Mouse (Mus musculus) stomach, postnatal 0 days (tissue): Measurements from ENCODE around the gene 4930455H04Rik. TPM values are rescaled to one million over a fixed set of nuclear protein-coding genes. Genes with fewer than 3 reads are reported as not detected.
A peak's percentile ranks its signal among the peaks of the same experiment; 100 is the strongest.

ENCODE experiments used
- ATAC-seq: fragments of 200-750 bp; cut with Nextera tagmentation; 2 replicates; pipeline ENCODE4 v1.8.0; 2017; ENCODE audit not compliant: low FRiP score, low TSS enrichment
- DNase-seq: peaks from one replicate; pipeline ENCODE4 v3.0.0-alpha.2; 2016; ENCODE audit warnings: low spot score
- H3K27ac ChIP-seq: fragments of 300-500 bp; sonication (generic); replicated peaks from 2 replicates; pipeline ENCODE4 v1.5.1; 2014; ENCODE audit warnings: mild to moderate bottlenecking, control low read depth
- H3K27me3 ChIP-seq: fragments of 300-500 bp; sonication (generic); 2 replicates; pipeline ENCODE4 v1.6.1; 2014; ENCODE audit warnings: low read length; ENCODE audit not compliant: control insufficient read depth, insufficient read depth
- H3K36me3 ChIP-seq: fragments of 300-500 bp; sonication (generic); 2 replicates; pipeline ENCODE4 v1.6.1; 2014; ENCODE audit warnings: low read length, mixed read lengths; ENCODE audit not compliant: control insufficient read depth, insufficient read depth
- H3K4me1 ChIP-seq: fragments of 300-500 bp; sonication (generic); replicated peaks from 2 replicates; pipeline ENCODE4 v1.6.1; 2014; ENCODE audit warnings: antibody characterized with exemption; ENCODE audit not compliant: control insufficient read depth, insufficient read depth
- H3K4me2 ChIP-seq: fragments of 300-500 bp; sonication (generic); replicated peaks from 2 replicates; pipeline ENCODE4 v1.6.1; 2014; ENCODE audit warnings: low read depth, mild to moderate bottlenecking, control low read depth, moderate library complexity
- H3K4me3 ChIP-seq: fragments of 300-500 bp; sonication (generic); 2 replicates; pipeline ENCODE4 v1.5.1; 2014; ENCODE audit warnings: low read depth, low read length, control low read depth
- H3K9ac ChIP-seq: fragments of 300-500 bp; sonication (generic); 2 replicates; pipeline ENCODE4 v1.6.1; 2014; ENCODE audit warnings: mild to moderate bottlenecking, low read length, control low read depth, mixed read lengths
- H3K9me3 ChIP-seq: fragments of 300-500 bp; sonication (generic); 2 replicates; pipeline ENCODE4 v1.6.1; 2016; ENCODE audit warnings: low read length; ENCODE audit not compliant: control insufficient read depth
- CTCF ChIP-seq: IDR thresholded peaks from 2 replicates; pipeline ENCODE4 v1.5.1; 2016; ENCODE audit warnings: antibody characterized with exemption, low read depth, mild to moderate bottlenecking, moderate library complexity
- EP300 ChIP-seq: optimal IDR thresholded peaks from 2 replicates; pipeline ENCODE3; 2016; ENCODE audit warnings: antibody characterized with exemption
- WGBS: fragments of 180-500 bp; shearing (Covaris S2); extraction: QIAGEN DNeasy Blood & Tissue Kit; methylation state at CpG from one replicate; pipeline ENCODE4 v1.1.7; 2014; 5-methylcytosine and 5-hydroxymethylcytosine counted together
- polyA plus RNA-seq: library from polyadenylated mRNA; unstranded; fragments of >200 nt; fragmentation: Nextera tagmentation; extraction: Ambion mirVana; gene quantifications from 2 replicates; pipeline ENCODE4 v1.2.1, GENCODE M21; 2015

Gene 4930455H04Rik
- polyA plus RNA-seq, 1 experiment from 2014 or later = 0.07 TPM

DNA sequence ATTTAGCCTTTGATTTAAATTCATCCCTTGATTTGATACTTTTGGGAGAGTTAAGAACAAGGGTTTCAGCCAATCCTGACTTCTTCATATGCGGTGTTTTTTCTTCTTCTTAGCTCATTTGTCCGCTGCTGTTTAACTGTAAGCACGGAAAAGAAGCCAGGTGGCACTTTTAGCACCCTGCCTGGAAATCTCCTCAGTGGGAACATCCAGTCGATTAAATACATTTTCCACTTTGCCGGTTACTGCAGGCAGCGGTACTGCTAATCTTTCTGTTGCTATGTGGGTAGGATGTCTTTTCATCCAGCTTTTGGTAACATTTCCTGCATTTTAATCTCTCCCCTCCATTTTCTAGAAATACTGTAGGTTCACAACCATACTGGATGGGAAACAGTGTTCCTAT, 39.3 kb downstream of the 4930455H04Rik start:
- Histone ChIP-seq H3K4me1 (no peaks in the 10 kb centered on the region), H3K9ac (no peak overlapping the region), H3K27me3 (no peaks in the 10 kb centered on the region), H3K4me3 (no peak overlapping the region), H3K27ac (no peak overlapping the region), H3K4me2 (no peak overlapping the region), H3K36me3 (no peaks in the 10 kb centered on the region), H3K9me3 (no peaks in the 10 kb centered on the region)
- DNase-seq (no peak), ATAC-seq (no peak)
- 69% methylated on average over 6 of the region's 6 CpGs for WGBS
- TF ChIP-seq CTCF (no peak), EP300 (no peak)

DNA sequence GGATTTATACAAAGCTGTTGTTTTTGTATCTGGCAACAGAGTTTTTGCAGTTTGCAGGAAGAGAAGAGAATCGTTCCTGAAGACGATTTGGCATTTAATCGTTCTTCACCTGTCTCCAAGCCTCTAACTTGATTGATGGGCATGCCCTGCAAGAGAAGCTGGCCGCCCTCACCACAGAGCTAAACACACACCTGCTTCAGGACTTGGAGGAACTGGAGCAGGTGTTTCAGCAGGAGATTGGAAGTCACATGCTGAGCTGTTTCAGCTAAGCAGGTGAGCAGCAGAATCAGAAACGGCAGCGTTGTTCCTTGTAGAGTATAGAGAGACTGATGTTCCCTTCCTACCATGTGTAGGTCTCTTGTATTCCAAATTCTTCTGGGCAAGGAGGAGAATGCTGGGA, 42.1 kb downstream of the 4930455H04Rik start:
- Histone ChIP-seq H3K4me2 (no peak overlapping the region), H3K36me3 (no peaks in the 10 kb centered on the region), H3K27me3 (no peaks in the 10 kb centered on the region), H3K9me3 (no peaks in the 10 kb centered on the region), H3K9ac (no peak overlapping the region), H3K4me3 (no peak overlapping the region), H3K4me1 (no peaks in the 10 kb centered on the region), H3K27ac (no peak overlapping the region)
- no peak for ATAC-seq
- WGBS = 36% methylated on average over 6 of the region's 6 CpGs
- DNase-seq = no peak
- no peak for TF ChIP-seq EP300
- no peak for TF ChIP-seq CTCF

DNA sequence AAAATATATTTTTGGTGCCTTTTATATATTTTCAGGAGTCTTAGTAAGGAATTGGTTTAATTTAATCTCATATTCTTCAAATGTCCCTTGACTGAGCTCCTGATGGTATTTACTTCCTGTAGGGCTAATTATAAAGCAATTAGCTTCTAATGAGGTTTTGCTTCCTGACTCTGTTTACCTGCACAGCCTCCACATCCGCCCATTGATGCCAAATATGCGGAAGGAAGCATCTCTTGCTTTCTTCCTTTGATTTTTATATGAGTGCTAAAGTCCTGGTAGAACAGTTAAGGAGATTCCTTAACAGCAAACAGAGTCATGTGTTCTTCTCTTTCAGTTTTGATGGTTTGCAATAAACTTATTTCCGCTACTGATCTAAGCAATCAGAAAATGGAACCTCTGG, 52.3 kb downstream of the 4930455H04Rik start:
- H3K4me2 ChIP-seq = no peak overlapping the region
- no peaks in the 10 kb centered on the region for H3K4me1 ChIP-seq
- 90% methylated on average over 3 of the region's 3 CpGs for WGBS
- no peaks in the 10 kb centered on the region for H3K9me3 ChIP-seq
- H3K27me3 ChIP-seq = no peaks in the 10 kb centered on the region
- no peaks in the 10 kb centered on the region for H3K36me3 ChIP-seq
- H3K9ac ChIP-seq = no peak overlapping the region
- no peak for ATAC-seq
- DNase-seq = no peak
- no peak overlapping the region for H3K4me3 ChIP-seq
- TF ChIP-seq CTCF = no peak
- no peak for TF ChIP-seq EP300
- no peak overlapping the region for H3K27ac ChIP-seq

DNA sequence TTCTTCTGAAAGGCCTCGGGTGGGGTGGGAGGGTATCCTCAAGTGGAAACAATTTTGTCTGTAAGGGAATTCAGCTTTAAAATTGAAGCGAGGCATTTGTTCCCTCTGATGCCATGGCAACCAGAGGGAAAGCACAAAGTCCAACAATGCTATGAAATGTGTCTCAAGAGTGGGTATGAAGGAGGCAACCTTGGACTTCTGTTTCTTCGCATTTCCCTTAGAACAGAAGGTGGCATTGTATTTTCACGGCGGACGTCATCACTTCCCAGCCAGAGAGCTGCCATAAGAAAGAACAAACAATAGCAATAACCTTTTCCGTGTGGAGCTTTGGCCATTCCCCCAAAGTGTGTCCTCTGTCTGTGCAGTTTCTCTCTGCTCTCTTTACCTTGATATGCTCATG, 53.8 kb downstream of the 4930455H04Rik start:
- Histone ChIP-seq H3K4me2 (no peak overlapping the region), H3K9me3 (no peaks in the 10 kb centered on the region), H3K9ac (no peak overlapping the region), H3K27ac (no peak overlapping the region), H3K36me3 (no peaks in the 10 kb centered on the region), H3K4me1 (no peaks in the 10 kb centered on the region), H3K27me3 (no peaks in the 10 kb centered on the region), H3K4me3 (no peak overlapping the region)
- WGBS = 52% methylated on average over 7 of the region's 7 CpGs
- no peak for ATAC-seq
- DNase-seq = peak; percentile 16
- TF ChIP-seq CTCF (no peak), EP300 (no peak)

DNA sequence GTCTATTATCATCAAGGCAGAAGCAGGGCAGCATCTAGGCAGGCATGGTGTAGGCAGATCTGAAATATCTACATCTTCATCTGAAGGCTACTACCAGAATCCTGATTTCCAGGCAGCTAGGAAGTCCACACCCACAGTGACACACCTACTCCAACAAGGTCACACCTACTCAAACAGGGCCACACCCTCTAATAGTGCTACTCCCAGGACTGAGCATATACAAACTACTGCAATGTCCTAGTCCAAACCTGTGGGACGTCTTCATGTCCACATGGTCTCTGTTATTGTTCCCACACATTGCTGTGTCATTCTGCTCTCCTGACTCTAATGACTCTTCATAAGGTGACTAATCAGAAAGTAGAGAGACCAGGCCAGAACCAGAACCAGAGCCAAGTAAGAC, 56.0 kb downstream of the 4930455H04Rik start:
- no peak overlapping the region for H3K9ac ChIP-seq
- DNase-seq = peak; percentile 31
- H3K4me3 ChIP-seq = no peak overlapping the region
- peak; percentile 96 for ATAC-seq
- H3K27ac ChIP-seq = peak overlapping the region; percentile 45
- TF ChIP-seq CTCF (no peak), EP300 (no peak)
- H3K27me3 ChIP-seq = no peaks in the 10 kb centered on the region
- no peaks in the 10 kb centered on the region for H3K4me1 ChIP-seq
- H3K9me3 ChIP-seq = no peaks in the 10 kb centered on the region
- no peaks in the 10 kb centered on the region for H3K36me3 ChIP-seq
- H3K4me2 ChIP-seq = no peak overlapping the region
- 48% methylated on average over 1 of the region's 1 CpGs for WGBS

DNA sequence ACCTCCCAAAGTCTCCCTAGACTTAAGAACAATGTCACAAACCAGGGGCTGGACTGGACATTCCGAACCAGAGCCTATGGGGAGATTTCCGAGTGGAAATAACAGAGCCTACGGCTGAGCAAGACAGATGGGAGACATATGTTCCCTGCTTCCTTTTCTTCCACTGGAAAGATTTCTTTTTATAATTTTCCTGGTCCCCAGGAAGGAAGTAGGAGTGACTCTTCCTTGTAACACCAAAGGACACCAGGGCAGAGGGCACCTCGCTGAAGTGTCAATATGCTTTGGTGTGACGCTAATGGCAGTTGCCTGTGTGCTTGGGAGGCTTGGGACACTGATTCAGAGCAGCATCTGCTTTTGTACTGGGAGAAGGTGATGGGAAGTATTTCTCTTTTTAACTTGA, 56.5 kb downstream of the 4930455H04Rik start:
- H3K4me2 ChIP-seq = no peak overlapping the region
- H3K9ac ChIP-seq = no peak overlapping the region
- DNase-seq = peak; percentile 57
- H3K27me3 ChIP-seq = no peaks in the 10 kb centered on the region
- no peaks in the 10 kb centered on the region for H3K9me3 ChIP-seq
- WGBS = 55% methylated on average over 5 of the region's 5 CpGs
- peak; percentile 91 for ATAC-seq
- H3K4me3 ChIP-seq = no peak overlapping the region
- no peak for TF ChIP-seq EP300
- no peak for TF ChIP-seq CTCF
- no peaks in the 10 kb centered on the region for H3K36me3 ChIP-seq
- H3K4me1 ChIP-seq = no peaks in the 10 kb centered on the region
- peak overlapping the region; percentile 45 for H3K27ac ChIP-seq
